Mouse (Mus musculus) midbrain, embryonic 14.5 days (tissue): ENCODE results near the gene Otop3. TPM values are rescaled to one million over a fixed set of nuclear protein-coding genes. Genes with fewer than 3 reads are reported as not detected.

Experiments used
- ATAC-seq: fragments of 200-750 bp; cut with Nextera tagmentation; 2 replicates; pipeline ENCODE4 v1.8.0; 2017; ENCODE audit warnings: moderate number of reproducible peaks, moderate library complexity; ENCODE audit not compliant: low FRiP score, low TSS enrichment
- DNase-seq: peaks from one replicate; pipeline ENCODE4 v3.0.0-alpha.2; 2015
- H3K27ac ChIP-seq: fragments of 300-500 bp; sonication (generic); replicated peaks from 2 replicates; pipeline ENCODE4 v1.5.1; 2014; ENCODE audit warnings: mild to moderate bottlenecking, low read depth, low read length, moderate library complexity
- H3K27me3 ChIP-seq: fragments of 300-500 bp; sonication (generic); 2 replicates; pipeline ENCODE4 v1.6.1; 2014; ENCODE audit warnings: low read length, control low read depth, mixed read lengths; ENCODE audit not compliant: control insufficient read depth, insufficient read depth
- H3K36me3 ChIP-seq: fragments of 300-500 bp; sonication (generic); 2 replicates; pipeline ENCODE4 v1.6.1; 2014; ENCODE audit warnings: low read length, control low read depth; ENCODE audit not compliant: control insufficient read depth, insufficient read depth
- H3K4me1 ChIP-seq: fragments of 300-500 bp; sonication (generic); 2 replicates; pipeline ENCODE4 v1.6.1; 2014; ENCODE audit warnings: mild to moderate bottlenecking, antibody characterized with exemption, low read length, control low read depth; ENCODE audit not compliant: control insufficient read depth, insufficient read depth
- H3K4me2 ChIP-seq: fragments of 300-500 bp; sonication (generic); 2 replicates; pipeline ENCODE4 v1.6.1; 2014; ENCODE audit warnings: mild to moderate bottlenecking, low read length, moderate library complexity
- H3K4me3 ChIP-seq: fragments of 300-500 bp; sonication (generic); replicated peaks from 2 replicates; pipeline ENCODE4 v1.5.1; 2014; ENCODE audit warnings: low read depth, low read length
- H3K9ac ChIP-seq: fragments of 300-500 bp; sonication (generic); replicated peaks from 2 replicates; pipeline ENCODE4 v1.6.1; 2014; ENCODE audit warnings: mild to moderate bottlenecking, low read length, moderate library complexity
- H3K9me3 ChIP-seq: fragments of 300-500 bp; sonication (generic); 2 replicates; pipeline ENCODE4 v1.6.1; 2016; ENCODE audit warnings: low read length, control low read depth, mixed read lengths; ENCODE audit not compliant: control insufficient read depth
- WGBS: fragments of 180-500 bp; shearing (Covaris S2); extraction: QIAGEN DNeasy Blood & Tissue Kit; methylation state at CpG from one replicate; pipeline ENCODE4 v1.1.7; 2014; 5-methylcytosine and 5-hydroxymethylcytosine counted together
- polyA plus RNA-seq: library from polyadenylated mRNA; unstranded; fragments of >200 nt; fragmentation: Nextera tagmentation; extraction: Ambion mirVana; gene quantifications from 2 replicates; pipeline ENCODE4 v1.2.1, GENCODE M21; 2014

Otop3 gene
- polyA plus RNA-seq, 1 experiment from 2014 or later: 0.54 TPM

GRCm38 (mm10) chr11:115366039-115366705 lies 31.6 kb downstream of the Otop3 start:
- DNase-seq: no peak
- Histone ChIP-seq H3K9me3 (no peaks in the 10 kb centered on the region), H3K9ac (peak overlapping the region; percentile 91; the same call in 1 of the 2 replicates), H3K27ac (peak overlapping the region; percentile 76; the same call in 1 of the 2 replicates), H3K4me3 (peak overlapping the region; percentile 69), H3K4me1 (peaks cover 16% of the 10 kb centered on the region), H3K4me2 (peak overlapping the region; percentile 97), H3K27me3 (no peaks in the 10 kb centered on the region), H3K36me3 (peaks cover 3% of the 10 kb centered on the region; the same call in 1 of the 2 replicates)
- WGBS: 49% methylated on average over 7 of the region's 7 CpGs
- 0 out of 2 replicates have a peak, but pooled peaks have one; percentile 7 for ATAC-seq

DNA sequence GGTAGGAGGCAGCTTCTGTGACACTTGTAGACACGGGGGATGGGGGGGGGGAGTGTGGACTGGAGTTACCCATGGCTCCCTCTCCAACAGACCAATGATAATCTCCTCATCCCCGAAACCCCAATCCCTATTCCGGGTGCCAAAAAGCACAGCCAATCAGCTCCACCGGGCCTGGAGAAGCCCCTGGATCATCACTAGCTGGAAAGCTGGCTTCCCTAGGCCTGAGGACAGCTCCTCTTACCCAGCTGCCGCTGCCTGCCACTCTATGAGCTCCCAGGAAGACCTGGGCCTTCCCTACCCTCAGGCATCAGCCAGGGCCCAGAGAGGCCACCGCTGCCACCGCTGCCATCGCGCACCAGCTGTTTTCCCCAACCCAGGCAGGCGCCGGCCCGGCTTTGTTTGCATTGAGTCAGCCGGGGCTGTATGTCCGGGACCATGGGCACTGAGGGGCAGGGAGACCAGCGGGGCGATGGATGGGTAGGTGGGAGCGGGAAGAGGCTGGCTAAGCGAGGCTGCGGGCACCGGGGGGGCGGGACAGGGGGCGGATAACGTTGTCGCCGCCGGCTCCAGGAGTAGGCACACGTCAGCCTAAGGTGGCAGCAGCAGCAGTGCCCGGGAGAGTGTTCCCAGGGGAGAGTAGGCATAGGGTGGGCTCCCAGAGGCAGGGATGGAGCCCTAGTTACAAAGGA lies 32.3 kb downstream of the Otop3 start:
- Histone ChIP-seq H3K4me2 (peak overlapping the region; percentile 97), H3K4me3 (peak overlapping the region; percentile 69), H3K36me3 (no peaks in the 10 kb centered on the region), H3K27me3 (no peaks in the 10 kb centered on the region), H3K27ac (peak overlapping the region; percentile 76), H3K4me1 (peaks cover 16% of the 10 kb centered on the region), H3K9ac (peak overlapping the region; percentile 91), H3K9me3 (no peaks in the 10 kb centered on the region)
- under 1% methylated on average over 28 of the region's 28 CpGs for WGBS
- ATAC-seq (peak; percentile 76), DNase-seq (peak; percentile 81)

GRCm38 (mm10) chr11:115367395-115367944 lies 32.9 kb downstream of the Otop3 start, which contains the start of gene Hid1:
TSS of gene Hid1 (minus strand) at chr11:115367756.
- peak within 1 kb of the TSS; percentile 76 for H3K27ac ChIP-seq
- H3K4me2 ChIP-seq: peak within 1 kb of the TSS; percentile 97
- no peaks in the 10 kb centered on the region for H3K27me3 ChIP-seq
- H3K36me3 ChIP-seq: no peaks in the 10 kb centered on the region
- no peaks in the 10 kb centered on the region for H3K9me3 ChIP-seq
- H3K4me3 ChIP-seq: peak within 1 kb of the TSS; percentile 69
- peak within 1 kb of the TSS; percentile 91 for H3K9ac ChIP-seq
- H3K4me1 ChIP-seq: peaks cover 16% of the 10 kb centered on the region
- DNase-seq (peak; percentile 92), ATAC-seq (peak; percentile 62)
- 1% methylated on average over 39 of the region's 39 CpGs for WGBS

DNA sequence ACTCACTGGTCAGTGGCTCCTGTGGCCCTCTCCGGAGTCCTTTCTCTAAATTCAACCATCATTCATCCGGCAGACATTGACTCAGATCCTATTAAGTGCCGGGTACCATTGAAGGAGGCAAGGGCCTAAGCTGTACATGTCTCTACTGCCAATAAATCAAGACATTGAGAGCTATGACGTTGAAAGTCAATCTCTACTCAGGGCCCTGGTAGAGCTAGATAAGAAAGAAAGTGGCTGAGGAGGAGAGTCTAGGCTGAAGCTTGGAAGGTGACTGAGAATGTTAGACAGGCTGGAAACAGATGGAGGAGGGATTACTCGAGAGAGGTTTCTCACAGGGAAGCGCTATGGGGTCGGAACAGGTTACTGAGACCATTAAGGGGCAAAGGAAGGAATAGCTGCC lies 35.8 kb downstream of the Otop3 start:
- no peak overlapping the region for H3K9ac ChIP-seq
- ATAC-seq: no peak
- whole genome bisulfite sequencing: 56% methylated on average over 7 of the region's 7 CpGs
- no peak overlapping the region for H3K27ac ChIP-seq
- H3K4me3 ChIP-seq: no peak overlapping the region
- H3K36me3 ChIP-seq: no peaks in the 10 kb centered on the region
- H3K27me3 ChIP-seq: no peaks in the 10 kb centered on the region
- no peak overlapping the region for H3K4me2 ChIP-seq
- DNase-seq: no peak
- peaks cover 27% of the 10 kb centered on the region for H3K4me1 ChIP-seq
- H3K9me3 ChIP-seq: no peaks in the 10 kb centered on the region

- ATAC-seq: no peak
- peaks cover 17% of the 10 kb centered on the region for H3K4me1 ChIP-seq
- 71% methylated on average over 8 of the region's 8 CpGs for WGBS
- H3K27me3 ChIP-seq: no peaks in the 10 kb centered on the region
- no peaks in the 10 kb centered on the region for H3K36me3 ChIP-seq
- H3K4me3 ChIP-seq: no peak overlapping the region
- H3K27ac ChIP-seq: no peak overlapping the region
- no peak for DNase-seq
- no peak overlapping the region for H3K9ac ChIP-seq
- H3K9me3 ChIP-seq: no peaks in the 10 kb centered on the region
- no peak overlapping the region for H3K4me2 ChIP-seq
Measured at GRCm38 (mm10) chr11:115371354-115371753, 36.8 kb downstream of the Otop3 start.

DNA sequence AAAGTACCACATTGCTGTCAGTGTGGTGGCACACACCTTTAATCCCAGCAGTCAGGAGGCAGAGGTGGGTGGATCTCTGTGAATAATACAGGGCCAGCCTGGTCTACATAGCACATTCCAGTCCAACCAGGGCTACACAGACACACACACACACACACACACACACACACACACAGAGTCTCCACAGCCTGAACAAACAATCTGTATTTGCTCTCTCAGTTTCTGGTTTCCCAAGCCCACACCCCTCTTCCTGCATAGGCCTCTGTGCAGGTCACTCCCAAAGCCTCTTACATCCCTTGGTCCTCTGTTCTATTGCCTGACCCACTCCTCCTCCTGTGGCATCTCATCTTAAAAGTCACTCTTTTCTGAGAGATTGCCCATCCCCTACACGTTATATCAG lies 37.5 kb downstream of the Otop3 start:
- ATAC-seq (no peak), DNase-seq (no peak)
- H3K4me2 ChIP-seq: no peak overlapping the region
- H3K27ac ChIP-seq: no peak overlapping the region
- no peak overlapping the region for H3K9ac ChIP-seq
- H3K4me3 ChIP-seq: no peak overlapping the region
- 68% methylated on average over 1 of the region's 1 CpGs for WGBS
- H3K9me3 ChIP-seq: no peaks in the 10 kb centered on the region
- H3K27me3 ChIP-seq: no peaks in the 10 kb centered on the region
- H3K36me3 ChIP-seq: no peaks in the 10 kb centered on the region
- peaks cover 13% of the 10 kb centered on the region for H3K4me1 ChIP-seq

DNA sequence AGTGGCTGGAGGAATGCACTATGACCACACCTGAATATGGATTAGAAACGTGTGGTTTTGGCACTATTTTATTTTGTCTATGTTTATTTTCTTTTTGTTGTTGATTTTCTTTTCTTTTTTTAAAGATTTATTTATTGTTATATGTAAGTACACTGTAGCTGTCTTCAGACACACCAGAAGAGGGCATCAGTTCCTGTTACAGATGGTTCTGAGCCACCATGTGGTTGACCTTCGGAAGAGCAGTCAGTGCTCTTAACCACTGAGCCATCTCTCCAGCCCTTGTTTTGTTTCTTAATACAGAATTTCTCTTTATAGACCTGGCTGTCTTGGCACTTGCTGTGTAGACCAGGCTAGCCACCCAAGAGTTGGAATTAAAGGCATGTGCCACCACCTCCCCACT lies 38.2 kb downstream of the Otop3 start:
- DNase-seq (no peak), ATAC-seq (no peak)
- Histone ChIP-seq H3K27me3 (no peaks in the 10 kb centered on the region), H3K4me2 (no peak overlapping the region), H3K36me3 (no peaks in the 10 kb centered on the region), H3K9ac (no peak overlapping the region), H3K27ac (no peak overlapping the region), H3K9me3 (no peaks in the 10 kb centered on the region), H3K4me3 (no peak overlapping the region), H3K4me1 (peaks cover 13% of the 10 kb centered on the region)
- 37% methylated on average over 2 of the region's 2 CpGs for WGBS

DNA sequence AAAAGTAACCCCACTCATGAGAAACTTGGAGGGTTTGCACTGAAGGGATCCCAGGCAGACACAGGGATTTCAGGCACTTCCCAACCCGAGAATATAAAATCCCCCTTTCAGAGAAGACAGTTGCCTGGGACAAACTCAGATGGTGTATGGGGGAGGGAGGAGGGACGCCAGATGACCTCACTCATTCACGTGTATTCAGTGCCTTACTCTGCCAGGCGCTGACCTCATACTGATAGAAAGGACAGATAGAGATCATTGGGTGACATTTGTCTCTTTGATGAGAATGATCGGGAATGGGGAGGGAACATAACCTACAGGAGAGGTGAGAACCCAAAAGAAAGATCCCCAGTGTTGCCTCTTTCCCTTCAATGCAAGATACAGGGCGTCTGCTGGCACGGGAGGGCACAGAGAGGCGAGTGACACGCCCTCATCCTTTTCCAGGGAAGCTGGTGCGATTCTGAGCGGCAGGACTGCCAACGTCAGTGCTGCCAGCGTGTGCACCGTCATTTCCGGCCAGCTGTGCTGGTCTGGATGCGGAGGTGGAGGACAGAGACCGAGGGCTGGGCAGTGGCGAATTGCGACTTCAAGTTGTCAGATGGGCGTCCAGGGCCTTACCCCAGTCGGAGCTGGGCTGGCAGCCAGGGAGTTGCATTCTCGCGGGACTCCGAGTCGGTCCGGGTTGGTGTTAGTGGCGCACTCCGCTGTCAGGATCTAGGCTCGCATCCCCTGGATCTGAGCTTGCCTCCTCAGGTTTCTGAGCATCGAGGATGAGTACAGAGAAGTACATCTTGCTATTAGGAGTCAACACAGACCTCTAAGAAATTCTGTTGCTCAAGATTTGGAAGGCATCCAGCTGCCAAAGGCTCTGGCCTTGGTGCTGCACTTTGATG lies 39.5 kb downstream of the Otop3 start:
- Histone ChIP-seq H3K9me3 (no peaks in the 10 kb centered on the region), H3K4me2 (peak overlapping the region; percentile 81), H3K4me3 (peak overlapping the region; percentile 46), H3K36me3 (no peaks in the 10 kb centered on the region), H3K9ac (peak overlapping the region; percentile 69), H3K4me1 (peaks cover 13% of the 10 kb centered on the region), H3K27ac (peak overlapping the region; percentile 78), H3K27me3 (no peaks in the 10 kb centered on the region)
- DNase-seq (peak; percentile 82), ATAC-seq (peak; percentile 57; the same call in 1 of the 2 replicates)
- 1% methylated on average over 30 of the region's 30 CpGs for WGBS
